Mouse (Mus musculus) R1 (cell line): ENCODE measurements at regions not wholly inside any gene's neighbourhood (a gene's known extent, or its start where the extent isn't known, plus 50 kb on each side); places are given as distances from the start of the nearest gene placed in this dataset.

Experiments used
- DNase-seq: peaks from one replicate; pipeline ENCODE4 v3.0.0-alpha.2; 2018; ENCODE audit warnings: low read depth, low spot score

GRCm38 (mm10) chr3:66592259-66592658 is 295.6 kb upstream of the Veph1 start:
- no peak for DNase-seq

DNA sequence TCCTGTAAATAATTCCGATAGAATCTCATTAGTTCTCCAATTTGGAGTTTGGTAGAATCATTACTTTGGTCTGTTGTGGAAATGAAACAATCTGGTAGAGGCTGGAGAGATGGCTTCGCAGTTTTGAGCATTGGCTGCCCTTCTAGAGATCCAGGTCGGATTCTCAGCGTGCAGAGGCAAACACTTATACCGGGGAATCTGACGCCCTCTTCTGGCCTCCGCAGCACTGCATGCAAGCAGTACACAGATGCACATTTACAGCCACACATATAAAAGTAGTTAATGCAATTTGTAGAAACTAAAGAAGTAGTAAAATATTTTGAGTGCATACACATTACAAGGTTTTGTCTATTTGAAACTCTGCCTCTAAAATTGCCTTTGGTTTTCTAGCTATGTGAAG is 294.1 kb upstream of the Veph1 start:
- peak; percentile 43 for DNase-seq

- no peak for DNase-seq
These were observed 292.8 kb upstream of the Veph1 start for GRCm38 (mm10) chr3:66589483-66589882.

- no peak for DNase-seq
These were observed 288.2 kb upstream of the Veph1 start for GRCm38 (mm10) chr3:66584831-66585230.

DNA sequence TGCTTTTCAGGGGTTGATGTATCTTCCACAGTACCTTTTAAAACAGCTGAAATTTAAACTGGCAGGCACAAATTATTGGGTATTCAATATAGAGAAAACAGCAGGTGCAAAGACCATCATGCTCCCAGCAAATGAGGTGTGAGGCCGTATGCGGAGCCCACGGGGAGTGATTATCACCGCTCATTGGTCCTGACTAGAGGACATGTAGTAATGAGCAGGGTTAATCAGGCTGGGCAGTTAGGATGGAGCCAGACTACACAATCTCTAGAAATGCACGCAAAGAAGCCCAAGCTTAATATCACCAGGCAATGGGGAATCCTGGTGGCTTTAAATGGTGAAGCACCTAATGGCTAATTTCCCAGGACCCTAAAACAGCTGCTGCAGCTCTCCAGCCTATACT is 287.5 kb upstream of the Veph1 start:
- DNase-seq, result no peak

DNA sequence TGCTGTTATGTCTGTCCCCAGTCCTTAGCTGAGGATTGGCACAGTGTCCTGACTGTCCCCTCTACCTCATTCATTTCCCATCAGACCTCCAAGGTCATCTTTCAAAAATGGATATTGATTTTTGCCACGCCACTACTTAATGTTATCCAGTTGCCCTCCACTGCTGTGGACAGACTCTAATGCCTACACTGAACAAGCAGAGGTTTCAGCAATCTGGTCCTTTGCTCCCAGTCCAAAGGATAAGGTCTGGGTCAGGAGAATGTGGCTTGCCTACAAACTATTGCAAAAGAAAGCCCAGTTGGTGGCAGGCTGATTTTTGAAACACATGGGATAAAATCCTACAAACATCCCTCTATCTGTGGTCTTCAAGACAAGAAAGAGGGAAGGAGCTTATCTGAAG is 280.0 kb upstream of the Veph1 start:
- DNase-seq, result no peak

- no peak for DNase-seq
These were observed 277.7 kb upstream of the Veph1 start for GRCm38 (mm10) chr3:66574321-66574720.

- no peak for DNase-seq
These were observed 276.4 kb upstream of the Veph1 start for GRCm38 (mm10) chr3:66572887-66573519.

DNA sequence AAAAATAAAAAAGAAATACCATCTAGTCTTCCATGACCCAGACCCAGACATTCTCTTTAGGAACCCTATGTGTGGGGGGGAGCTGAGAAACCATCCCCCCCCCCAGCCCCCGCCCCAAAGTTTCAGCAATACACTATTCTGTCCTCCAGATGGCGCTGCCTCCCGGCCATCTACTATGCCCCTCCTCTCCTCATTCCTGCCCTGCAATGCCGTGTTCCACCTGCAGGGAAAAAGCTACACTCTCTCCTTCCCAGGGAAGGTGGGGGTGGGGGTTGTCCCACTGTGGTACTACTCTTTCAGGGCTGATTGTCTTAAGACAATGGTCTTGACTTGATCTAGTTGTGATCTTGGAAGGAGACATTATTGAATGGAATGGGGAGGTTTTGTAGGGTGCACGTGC is 273.7 kb upstream of the Veph1 start:
- DNase-seq, result peak; percentile 43

GRCm38 (mm10) chr3:66564268-66565245 is 267.9 kb upstream of the Veph1 start:
- no peak for DNase-seq

DNA sequence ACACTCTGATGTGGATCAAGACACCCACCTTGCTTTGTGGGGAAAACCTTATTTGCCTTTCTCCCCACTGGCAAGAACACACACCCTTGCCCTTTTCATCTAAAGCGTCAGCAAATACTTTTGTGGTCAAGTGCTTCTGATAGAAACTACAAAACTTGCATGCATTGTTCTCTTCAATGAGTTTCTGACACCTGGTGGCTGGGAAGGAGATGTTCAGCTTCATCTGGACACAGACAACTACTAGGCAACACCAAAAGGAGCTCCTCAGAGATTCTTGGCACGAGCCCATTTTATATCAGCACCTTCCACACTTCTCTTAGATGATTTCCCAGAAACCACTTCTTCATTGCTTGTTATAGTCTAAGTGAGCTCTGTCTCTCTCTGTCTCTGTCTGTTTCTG is 266.7 kb upstream of the Veph1 start:
- DNase-seq, result peak; percentile 9

DNA sequence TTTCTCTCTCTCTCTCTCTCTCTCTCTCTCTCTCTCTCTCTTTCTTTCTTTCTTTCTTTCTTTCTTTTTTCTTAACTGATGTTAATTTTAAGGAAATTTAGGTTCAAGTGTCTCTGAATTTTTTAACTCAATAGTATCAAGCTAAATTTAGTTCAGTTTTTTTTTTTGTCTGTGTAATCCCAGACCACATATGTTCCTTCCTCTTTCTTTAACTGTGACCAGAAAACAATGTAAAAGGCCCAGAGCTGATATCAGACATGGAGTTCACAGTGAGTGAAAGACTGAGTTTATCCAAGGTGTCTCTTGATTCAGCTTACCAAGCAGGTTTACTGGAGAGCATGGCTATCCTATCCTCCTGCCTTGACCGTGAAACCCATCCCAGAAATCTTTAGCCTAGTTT is 258.9 kb upstream of the Veph1 start:
- DNase-seq, result no peak

GRCm38 (mm10) chr3:66550920-66551319 is 254.3 kb upstream of the Veph1 start:
- no peak for DNase-seq

GRCm38 (mm10) chr3:66546576-66546975 is 249.9 kb upstream of the Veph1 start:
- DNase-seq, result no peak

GRCm38 (mm10) chr3:66544139-66544933 is 247.7 kb upstream of the Veph1 start:
- DNase-seq, result no peak

DNA sequence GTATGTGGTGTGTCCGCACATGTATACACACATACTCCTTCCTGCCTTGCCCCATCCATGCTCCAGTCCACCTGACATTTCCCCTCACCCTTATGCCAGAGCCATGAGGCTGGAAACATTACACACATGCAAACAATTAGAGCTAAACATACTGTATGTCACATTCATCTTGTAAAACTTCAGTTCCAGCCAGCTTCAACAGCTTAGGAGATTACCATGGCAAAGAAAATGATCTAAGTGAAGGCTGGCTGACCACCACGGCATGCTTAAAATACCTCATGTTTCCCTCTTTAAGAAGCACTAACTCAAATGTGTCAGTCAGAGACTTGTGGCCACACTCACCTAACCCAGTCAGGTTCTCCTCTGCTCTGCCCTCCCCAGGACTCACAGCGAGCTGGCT is 246.2 kb upstream of the Veph1 start:
- no peak for DNase-seq

DNA sequence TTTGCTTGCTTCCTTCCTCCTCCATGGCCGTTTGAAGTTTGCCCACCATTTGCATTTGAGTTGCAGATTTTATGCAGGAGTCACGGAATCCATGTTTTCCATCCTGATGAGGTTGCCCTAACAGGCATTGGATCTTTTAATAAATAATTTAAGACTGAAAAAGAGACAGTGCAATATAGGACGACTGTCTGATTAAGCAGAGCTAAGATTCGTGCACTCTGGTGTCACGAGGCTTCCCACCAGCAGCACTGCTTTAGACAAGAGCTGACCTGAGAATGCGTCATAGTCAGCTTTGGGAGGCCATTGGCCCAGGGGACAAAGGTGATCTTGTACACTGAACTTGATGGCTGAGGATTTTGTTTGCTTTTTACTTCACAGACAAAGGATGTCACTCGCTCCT is 241.3 kb upstream of the Veph1 start:
- DNase-seq, result no peak

GRCm38 (mm10) chr3:66537106-66537893 is 240.7 kb upstream of the Veph1 start:
- no peak for DNase-seq

DNA sequence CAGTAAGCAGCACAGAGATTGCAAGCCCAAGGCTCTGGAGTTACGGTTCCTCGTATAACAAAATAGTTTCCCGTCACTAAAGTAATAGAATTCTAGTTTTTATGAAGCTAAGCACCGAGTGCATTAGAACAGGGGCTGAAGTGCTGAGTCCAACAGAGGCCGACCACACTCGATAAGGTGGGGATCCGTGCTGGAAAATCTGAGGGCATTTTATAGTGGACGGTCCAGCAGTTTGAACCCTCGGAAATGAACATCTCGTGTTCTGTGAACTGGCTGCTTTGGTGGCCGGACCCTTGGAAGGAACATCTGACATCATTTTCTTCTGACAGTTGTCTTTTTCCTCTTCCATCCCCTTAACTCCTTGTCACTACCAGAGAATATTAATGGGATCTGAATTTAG is 240.0 kb upstream of the Veph1 start:
- DNase-seq, result no peak

DNA sequence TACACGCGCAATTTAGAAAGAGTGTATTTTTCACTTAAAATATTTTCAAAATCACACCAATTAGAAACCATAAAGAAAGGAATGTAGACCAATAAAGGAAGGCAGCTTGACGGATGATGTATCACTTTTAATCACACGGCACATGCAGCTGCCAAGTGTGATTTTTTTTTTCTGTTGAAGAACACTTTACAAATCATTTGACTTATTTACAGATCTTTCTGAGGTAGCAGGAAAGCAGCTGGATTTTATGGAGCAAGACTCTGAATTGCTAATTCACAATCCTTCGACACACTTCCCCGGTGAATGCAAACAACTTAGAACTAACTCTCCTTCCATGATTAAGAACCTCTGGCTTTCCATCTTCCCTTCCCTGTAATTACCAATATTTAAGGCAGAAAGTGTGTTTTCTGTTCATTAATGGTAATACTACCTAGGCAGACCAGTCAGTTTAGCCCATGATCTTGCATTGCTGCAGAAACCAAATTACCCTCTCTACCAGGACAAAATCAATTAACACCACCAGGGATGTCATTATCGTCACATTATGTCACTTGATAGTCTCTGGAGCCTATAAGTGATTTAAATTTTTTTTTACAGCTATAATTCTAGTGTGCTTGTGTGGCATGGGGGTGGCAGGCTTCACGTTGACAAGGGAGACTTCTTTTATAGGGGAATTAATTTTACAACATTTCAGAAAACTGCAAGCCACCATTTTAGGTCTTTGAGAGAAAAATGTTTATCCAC is 239.3 kb upstream of the Veph1 start:
- no peak for DNase-seq

DNA sequence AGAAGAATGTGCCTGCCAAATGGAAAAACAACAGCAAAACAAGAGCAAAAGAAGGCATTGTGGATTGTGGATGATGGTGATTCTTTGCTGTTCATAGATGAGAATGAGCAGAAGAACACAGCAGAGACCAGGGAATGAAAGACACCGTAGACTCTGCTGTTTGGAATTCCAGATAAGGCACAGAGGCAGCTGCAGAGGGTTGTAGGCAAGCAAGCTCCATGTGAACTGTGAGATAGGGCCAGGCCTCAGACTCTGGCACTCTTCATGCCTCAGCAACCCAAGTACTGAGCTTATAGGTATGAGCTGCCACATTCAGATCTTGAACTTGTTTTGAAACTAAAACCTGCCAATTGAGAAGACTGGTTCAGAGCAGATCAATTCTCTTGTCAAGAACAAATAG is 223.3 kb upstream of the Veph1 start:
- DNase-seq, result no peak
